Mouse (Mus musculus): ENCODE data around the gene Plk5. TPM values are rescaled to one million over a fixed set of nuclear protein-coding genes. Genes with fewer than 3 reads are reported as not detected.

Plk5 gene
- not detected for polyA plus RNA-seq (2014; fragmentation: Illumina TruSeq; extraction: RNeasy Lipid Tissue Mini Kit (QIAGEN cat#74804); ENCODE audit: low read depth, low replicate concordance)

DNA sequence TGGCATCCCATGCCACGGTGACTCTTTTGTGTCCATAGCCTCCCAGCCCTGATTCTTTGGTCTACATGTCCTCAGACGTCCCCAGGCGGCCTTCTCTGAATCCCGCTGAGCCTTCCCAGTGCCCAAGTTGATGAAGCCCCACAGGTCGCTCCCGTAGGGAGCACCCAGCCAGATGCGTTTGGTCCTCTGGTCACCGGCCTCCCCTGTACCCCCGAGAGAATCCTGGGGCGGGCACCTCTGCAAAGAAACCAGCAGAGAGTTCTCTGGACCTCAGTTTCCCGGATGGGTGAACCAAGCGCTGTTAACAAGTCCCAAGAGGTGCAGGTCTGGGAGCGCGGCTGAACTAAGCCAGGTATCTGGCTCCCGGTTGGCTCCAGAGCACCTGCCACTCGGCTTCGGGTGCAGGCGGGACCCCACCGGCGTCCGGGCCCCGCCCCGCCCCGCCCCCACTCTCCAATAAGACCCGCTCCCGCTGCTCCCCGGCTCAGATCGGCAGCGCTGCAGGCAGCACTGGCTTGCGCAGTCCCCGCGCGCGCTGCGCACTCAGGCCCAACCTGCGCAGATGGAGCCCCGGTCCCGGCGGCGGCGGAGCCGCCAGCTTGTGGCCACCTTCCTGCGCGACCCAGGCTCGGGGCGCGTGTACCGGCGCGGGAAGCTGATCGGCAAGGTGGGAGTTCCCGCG, at the start of gene Plk5:
Gene Plk5, plus strand, starts transcription at position 459 of the 682 bp plus-strand sequence.

DNA sequence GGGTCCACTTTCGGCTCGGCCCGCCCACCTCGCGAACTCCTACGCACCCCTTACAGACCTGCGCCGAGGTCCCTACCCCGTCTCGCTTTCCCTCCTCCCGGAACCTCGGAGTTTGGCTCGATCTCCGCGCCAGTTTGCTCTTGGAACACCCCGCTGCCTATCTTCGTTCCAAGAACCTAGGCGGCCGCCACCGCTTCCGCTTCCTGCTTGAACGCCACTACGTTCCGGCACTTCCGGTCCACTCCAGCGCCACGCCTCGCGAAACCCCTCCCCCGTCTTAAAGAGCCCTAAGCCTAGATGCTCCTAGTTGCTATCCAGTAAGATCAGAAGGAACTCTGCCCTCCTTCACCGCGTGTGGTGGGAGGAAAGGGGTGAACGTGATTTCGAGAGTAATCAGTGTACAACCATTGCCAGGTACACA, 35.9 kb upstream of the Plk5 start, which contains the start of gene 2310011J03Rik:
Gene 2310011J03Rik, minus strand, starts transcription at position 198 of the 421 bp plus-strand sequence.

GRCm38 (mm10) chr10:80329273-80330081, 26.8 kb upstream of the Plk5 start, which contains the start of the genes Pcsk4 and Reep6:
Pcsk4 (minus strand) TSS chr10:80329498.
Reep6 (plus strand) TSS chr10:80329953.

DNA sequence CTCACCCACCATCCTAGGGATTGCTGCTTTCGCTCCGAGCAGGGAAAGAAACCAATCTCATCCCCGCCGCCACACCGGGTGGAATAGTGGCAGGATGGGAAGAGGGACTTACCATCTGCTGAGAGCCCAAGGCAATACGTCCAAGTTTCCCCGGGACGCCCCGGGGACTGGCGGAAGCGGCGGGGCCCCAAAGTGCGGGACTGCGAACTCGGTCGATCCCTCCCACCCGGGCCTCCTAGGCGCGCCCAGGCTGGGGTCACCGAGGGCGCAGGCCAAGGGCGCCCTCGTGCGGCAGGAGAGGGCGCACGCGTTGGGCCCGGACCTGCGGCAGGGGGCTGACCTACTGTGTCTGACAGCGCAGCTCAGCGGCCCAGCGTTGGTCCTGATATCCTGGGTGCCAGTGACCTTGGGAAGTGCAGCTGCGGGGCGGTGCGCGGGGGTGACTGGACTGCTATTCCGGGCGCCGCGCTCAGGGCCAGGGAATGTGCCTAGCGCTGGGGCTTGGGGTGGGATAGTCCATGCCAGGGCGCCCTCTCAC, 7.9 kb upstream of the Plk5 start, which contains the start of gene Adamtsl5:
Gene Adamtsl5, minus strand, starts transcription at position 169 of the 538 bp plus-strand sequence.

DNA sequence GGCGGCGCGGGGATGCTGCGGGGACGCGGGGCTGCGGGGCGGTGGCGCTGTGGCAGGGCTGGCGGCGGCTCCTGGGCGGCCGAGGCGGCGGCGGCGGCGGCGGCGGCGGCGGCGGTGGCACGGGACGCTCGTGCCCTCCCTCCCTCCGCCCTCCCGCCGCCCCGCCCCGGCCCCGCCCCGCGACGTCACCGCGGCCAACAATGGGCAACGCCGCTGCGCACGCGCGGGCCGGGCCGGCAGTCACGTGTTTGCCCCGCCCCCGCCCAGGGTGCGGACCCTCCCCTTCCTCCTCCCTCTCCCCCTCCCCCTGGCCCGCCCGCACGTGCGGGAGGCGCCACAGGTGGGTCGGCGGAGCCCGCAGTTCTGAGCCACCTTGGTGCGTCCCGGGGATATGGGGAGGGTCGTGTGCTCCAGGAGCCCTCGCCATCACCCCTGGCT, 31.3 kb downstream of the Plk5 start, which contains the start of gene Mex3d:
Gene Mex3d, minus strand, starts transcription at position 138 of the 438 bp plus-strand sequence.

GRCm38 (mm10) chr10:80399191-80399972, 43.1 kb downstream of the Plk5 start, which contains the start of gene Mbd3:
Mbd3 (minus strand) TSS chr10:80399550.

DNA sequence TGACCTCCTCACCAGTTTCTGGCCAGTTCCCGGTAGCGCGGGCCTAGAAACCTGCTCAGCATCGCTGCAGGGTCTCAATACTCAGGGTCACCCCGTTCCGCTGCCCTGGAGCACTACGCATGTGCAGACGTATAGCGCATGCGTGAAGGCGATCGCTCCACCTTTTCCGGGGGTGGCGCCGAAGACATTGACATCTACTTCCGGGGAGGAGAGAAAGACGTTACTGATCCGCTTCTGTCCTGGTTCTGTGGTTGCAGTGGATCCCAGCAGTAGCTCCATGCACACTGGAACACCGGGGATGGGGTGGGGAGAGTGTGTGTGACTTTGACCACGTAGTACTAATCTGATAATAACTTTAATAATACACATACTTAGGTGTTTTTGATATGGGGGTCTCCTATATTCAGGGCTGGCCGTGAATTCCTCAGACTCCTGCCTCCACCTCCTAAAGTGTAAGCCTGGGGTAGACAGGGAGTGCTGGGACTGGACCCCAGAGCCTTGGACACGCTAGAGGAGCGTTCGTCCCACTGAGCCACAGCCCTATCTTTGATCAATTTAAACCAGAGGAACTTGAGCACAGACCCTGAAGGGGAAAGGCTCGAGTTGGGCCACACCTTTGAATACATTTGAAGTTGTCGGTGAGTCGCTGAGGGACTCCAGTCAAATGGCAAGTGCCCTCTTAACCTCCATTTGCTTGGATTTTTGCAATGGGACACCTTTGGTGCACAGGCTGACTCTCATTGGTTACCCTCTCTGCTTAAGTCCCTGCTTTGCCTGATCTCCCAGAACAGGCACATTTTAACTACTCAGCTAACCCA, 50.6 kb downstream of the Plk5 start, which contains the start of gene Uqcr11:
Gene Uqcr11, minus strand, starts transcription at position 147 of the 818 bp plus-strand sequence.

Other genes starting within 250 kb of the Plk5 start
- 3.9 TPM for gene Stk11, start 240.7 kb upstream of the Plk5 start, polyA plus RNA-seq (2014; fragmentation: Illumina TruSeq; extraction: RNeasy Lipid Tissue Mini Kit (QIAGEN cat#74804); ENCODE audit: low read depth, low replicate concordance)
- gene Atp5d, start 217.8 kb upstream of the Plk5 start, polyA plus RNA-seq (2014; fragmentation: Illumina TruSeq; extraction: RNeasy Lipid Tissue Mini Kit (QIAGEN cat#74804); ENCODE audit: low read depth, low replicate concordance): 0.85 TPM
- not detected for gene Cbarp, start 215.6 kb upstream of the Plk5 start, polyA plus RNA-seq (2014; fragmentation: Illumina TruSeq; extraction: RNeasy Lipid Tissue Mini Kit (QIAGEN cat#74804); ENCODE audit: low read depth, low replicate concordance)
- gene Midn, start 208.2 kb upstream of the Plk5 start, polyA plus RNA-seq (2014; fragmentation: Illumina TruSeq; extraction: RNeasy Lipid Tissue Mini Kit (QIAGEN cat#74804); ENCODE audit: low read depth, low replicate concordance): 5.1 TPM
- 12.5 TPM for gene Cirbp, start 190.5 kb upstream of the Plk5 start, polyA plus RNA-seq (2014; fragmentation: Illumina TruSeq; extraction: RNeasy Lipid Tissue Mini Kit (QIAGEN cat#74804); ENCODE audit: low read depth, low replicate concordance)
- not detected for gene 1600002K03Rik, start 183.5 kb upstream of the Plk5 start, polyA plus RNA-seq (2014; fragmentation: Illumina TruSeq; extraction: RNeasy Lipid Tissue Mini Kit (QIAGEN cat#74804); ENCODE audit: low read depth, low replicate concordance)
- 0.40 TPM for gene Efna2, start 177.0 kb upstream of the Plk5 start, polyA plus RNA-seq (2014; fragmentation: Illumina TruSeq; extraction: RNeasy Lipid Tissue Mini Kit (QIAGEN cat#74804); ENCODE audit: low read depth, low replicate concordance)
- 3.0 TPM for gene Mum1, start 130.0 kb upstream of the Plk5 start, polyA plus RNA-seq (2014; fragmentation: Illumina TruSeq; extraction: RNeasy Lipid Tissue Mini Kit (QIAGEN cat#74804); ENCODE audit: low read depth, low replicate concordance)
- gene Ndufs7, start 107.3 kb upstream of the Plk5 start, polyA plus RNA-seq (2014; fragmentation: Illumina TruSeq; extraction: RNeasy Lipid Tissue Mini Kit (QIAGEN cat#74804); ENCODE audit: low read depth, low replicate concordance): 4.1 TPM
- gene Gamt, start 95.4 kb upstream of the Plk5 start, polyA plus RNA-seq (2014; fragmentation: Illumina TruSeq; extraction: RNeasy Lipid Tissue Mini Kit (QIAGEN cat#74804); ENCODE audit: low read depth, low replicate concordance): 1.3 TPM
- gene Dazap1, start 95.0 kb upstream of the Plk5 start, polyA plus RNA-seq (2014; fragmentation: Illumina TruSeq; extraction: RNeasy Lipid Tissue Mini Kit (QIAGEN cat#74804); ENCODE audit: low read depth, low replicate concordance): 13.7 TPM
- not detected for gene Rps15, start 64.0 kb upstream of the Plk5 start, polyA plus RNA-seq (2014; fragmentation: Illumina TruSeq; extraction: RNeasy Lipid Tissue Mini Kit (QIAGEN cat#74804); ENCODE audit: low read depth, low replicate concordance)
- gene Apc2, start 60.5 kb upstream of the Plk5 start, polyA plus RNA-seq (2014; fragmentation: Illumina TruSeq; extraction: RNeasy Lipid Tissue Mini Kit (QIAGEN cat#74804); ENCODE audit: low read depth, low replicate concordance): not detected
- 0.73 TPM for gene 2310011J03Rik, start 35.9 kb upstream of the Plk5 start, polyA plus RNA-seq (2014; fragmentation: Illumina TruSeq; extraction: RNeasy Lipid Tissue Mini Kit (QIAGEN cat#74804); ENCODE audit: low read depth, low replicate concordance)
- not detected for gene Pcsk4, start 27.0 kb upstream of the Plk5 start, polyA plus RNA-seq (2014; fragmentation: Illumina TruSeq; extraction: RNeasy Lipid Tissue Mini Kit (QIAGEN cat#74804); ENCODE audit: low read depth, low replicate concordance)
- gene Reep6, start 26.5 kb upstream of the Plk5 start, polyA plus RNA-seq (2014; fragmentation: Illumina TruSeq; extraction: RNeasy Lipid Tissue Mini Kit (QIAGEN cat#74804); ENCODE audit: low read depth, low replicate concordance): 1.3 TPM
- 0.12 TPM for gene Adamtsl5, start 8.0 kb upstream of the Plk5 start, polyA plus RNA-seq (2014; fragmentation: Illumina TruSeq; extraction: RNeasy Lipid Tissue Mini Kit (QIAGEN cat#74804); ENCODE audit: low read depth, low replicate concordance)
- 2.8 TPM for gene Mex3d, start 31.2 kb downstream of the Plk5 start, polyA plus RNA-seq (2014; fragmentation: Illumina TruSeq; extraction: RNeasy Lipid Tissue Mini Kit (QIAGEN cat#74804); ENCODE audit: low read depth, low replicate concordance)
- not detected for gene Mbd3, start 43.1 kb downstream of the Plk5 start, polyA plus RNA-seq (2014; fragmentation: Illumina TruSeq; extraction: RNeasy Lipid Tissue Mini Kit (QIAGEN cat#74804); ENCODE audit: low read depth, low replicate concordance)
- not detected for gene Uqcr11, start 50.4 kb downstream of the Plk5 start, polyA plus RNA-seq (2014; fragmentation: Illumina TruSeq; extraction: RNeasy Lipid Tissue Mini Kit (QIAGEN cat#74804); ENCODE audit: low read depth, low replicate concordance)
- gene Tcf3, start 77.2 kb downstream of the Plk5 start, polyA plus RNA-seq (2014; fragmentation: Illumina TruSeq; extraction: RNeasy Lipid Tissue Mini Kit (QIAGEN cat#74804); ENCODE audit: low read depth, low replicate concordance): 1.3 TPM
- gene Onecut3, start 138.4 kb downstream of the Plk5 start, polyA plus RNA-seq (2014; fragmentation: Illumina TruSeq; extraction: RNeasy Lipid Tissue Mini Kit (QIAGEN cat#74804); ENCODE audit: low read depth, low replicate concordance): not detected
- gene Atp8b3, start 182.7 kb downstream of the Plk5 start, polyA plus RNA-seq (2014; fragmentation: Illumina TruSeq; extraction: RNeasy Lipid Tissue Mini Kit (QIAGEN cat#74804); ENCODE audit: low read depth, low replicate concordance): not detected
- 0.16 TPM for gene Rexo1, start 205.1 kb downstream of the Plk5 start, polyA plus RNA-seq (2014; fragmentation: Illumina TruSeq; extraction: RNeasy Lipid Tissue Mini Kit (QIAGEN cat#74804); ENCODE audit: low read depth, low replicate concordance)
- 1.5 TPM for gene Klf16, start 220.9 kb downstream of the Plk5 start, polyA plus RNA-seq (2014; fragmentation: Illumina TruSeq; extraction: RNeasy Lipid Tissue Mini Kit (QIAGEN cat#74804); ENCODE audit: low read depth, low replicate concordance)
- 0.53 TPM for gene Abhd17a, start 233.9 kb downstream of the Plk5 start, polyA plus RNA-seq (2014; fragmentation: Illumina TruSeq; extraction: RNeasy Lipid Tissue Mini Kit (QIAGEN cat#74804); ENCODE audit: low read depth, low replicate concordance)
- gene Scamp4, start 246.4 kb downstream of the Plk5 start, polyA plus RNA-seq (2014; fragmentation: Illumina TruSeq; extraction: RNeasy Lipid Tissue Mini Kit (QIAGEN cat#74804); ENCODE audit: low read depth, low replicate concordance): 0.44 TPM
- gene Adat3, start 246.4 kb downstream of the Plk5 start, polyA plus RNA-seq (2014; fragmentation: Illumina TruSeq; extraction: RNeasy Lipid Tissue Mini Kit (QIAGEN cat#74804); ENCODE audit: low read depth, low replicate concordance): not detected
- not detected for gene Gm49322, start 249.6 kb downstream of the Plk5 start, polyA plus RNA-seq (2014; fragmentation: Illumina TruSeq; extraction: RNeasy Lipid Tissue Mini Kit (QIAGEN cat#74804); ENCODE audit: low read depth, low replicate concordance)